Mouse (Mus musculus) neural tube, embryonic 15.5 days (tissue): ENCODE results near the gene Chst14. TPM values are rescaled to one million over a fixed set of nuclear protein-coding genes. Genes with fewer than 3 reads are reported as not detected.

Experiments used
- ATAC-seq: fragments of 200-750 bp; cut with Nextera tagmentation; 2 replicates; pipeline ENCODE4 v1.8.0; 2017; ENCODE audit warnings: mild to moderate bottlenecking, moderate TSS enrichment, moderate library complexity; ENCODE audit not compliant: low FRiP score
- H3K27ac ChIP-seq: fragments of 300-500 bp; sonication (generic); replicated peaks from 2 replicates; pipeline ENCODE4 v1.5.1; 2015; ENCODE audit warnings: mild to moderate bottlenecking, inconsistent platforms
- H3K27me3 ChIP-seq: fragments of 300-500 bp; sonication (generic); replicated peaks from 2 replicates; pipeline ENCODE4 v1.6.1; 2015; ENCODE audit warnings: inconsistent platforms
- H3K36me3 ChIP-seq: fragments of 300-500 bp; sonication (generic); 2 replicates; pipeline ENCODE4 v1.6.1; 2015; ENCODE audit warnings: inconsistent platforms
- H3K4me1 ChIP-seq: fragments of 300-500 bp; sonication (generic); 2 replicates; pipeline ENCODE4 v1.6.1; 2015; ENCODE audit warnings: inconsistent platforms
- H3K4me2 ChIP-seq: fragments of 300-500 bp; sonication (generic); 2 replicates; pipeline ENCODE4 v1.6.1; 2015; ENCODE audit warnings: inconsistent platforms, mild to moderate bottlenecking, moderate library complexity
- H3K4me3 ChIP-seq: fragments of 300-500 bp; sonication (generic); replicated peaks from 2 replicates; pipeline ENCODE4 v1.5.1; 2015; ENCODE audit warnings: mild to moderate bottlenecking, inconsistent platforms
- H3K9ac ChIP-seq: fragments of 300-500 bp; sonication (generic); replicated peaks from 2 replicates; pipeline ENCODE4 v1.6.1; 2015; ENCODE audit warnings: mild to moderate bottlenecking, inconsistent platforms
- H3K9me3 ChIP-seq: fragments of 300-500 bp; sonication (generic); replicated peaks from 2 replicates; pipeline ENCODE4 v1.6.1; 2016; ENCODE audit warnings: inconsistent platforms
- WGBS: fragments of 180-500 bp; shearing (Covaris S2); methylation state at CpG from one replicate; pipeline ENCODE4 v1.1.7; 2015; ENCODE audit warnings: mixed read lengths; 5-methylcytosine and 5-hydroxymethylcytosine counted together
- polyA plus RNA-seq: library from polyadenylated mRNA; unstranded; fragments of >200 nt; fragmentation: Nextera tagmentation; extraction: Ambion mirVana; gene quantifications from 2 replicates; pipeline ENCODE4 v1.2.1, GENCODE M21; 2015

The Chst14 gene
- polyA plus RNA-seq, 1 experiment from 2014 or later: 6.1 TPM

DNA sequence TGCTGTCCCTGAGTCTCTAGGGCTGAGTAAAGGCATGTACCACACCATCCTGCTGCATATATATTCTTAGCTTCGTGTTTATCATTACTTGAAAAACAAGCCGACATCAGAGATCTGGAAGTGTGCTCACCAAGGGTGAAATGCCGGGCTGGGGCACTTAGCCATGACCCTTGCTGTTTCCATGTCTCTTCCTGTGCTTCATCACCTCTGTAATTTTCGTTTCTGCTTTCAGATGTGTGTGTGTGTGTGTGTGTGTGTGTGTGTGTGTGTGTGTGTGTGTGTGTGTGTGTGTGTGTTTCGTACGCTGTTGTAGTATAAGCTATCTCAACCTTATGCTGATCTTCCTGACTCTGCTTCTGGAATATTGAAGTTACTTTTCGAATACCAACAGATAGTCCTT is 15.0 kb downstream of the Chst14 start:
- Histone ChIP-seq H3K36me3 (no peaks in the 10 kb centered on the region), H3K27me3 (no peaks in the 10 kb centered on the region), H3K9ac (no peak overlapping the region), H3K4me2 (no peak overlapping the region), H3K27ac (no peak overlapping the region), H3K4me1 (no peaks in the 10 kb centered on the region), H3K4me3 (no peak overlapping the region), H3K9me3 (no peaks in the 10 kb centered on the region)
- no peak for ATAC-seq
- WGBS: 79% methylated on average over 7 of the region's 7 CpGs

GRCm38 (mm10) chr2:118943232-118943631 is 16.9 kb downstream of the Chst14 start:
- Histone ChIP-seq H3K4me2 (no peak overlapping the region), H3K4me1 (no peaks in the 10 kb centered on the region), H3K4me3 (no peak overlapping the region), H3K9ac (no peak overlapping the region), H3K27ac (no peak overlapping the region), H3K9me3 (no peaks in the 10 kb centered on the region), H3K36me3 (no peaks in the 10 kb centered on the region), H3K27me3 (no peaks in the 10 kb centered on the region)
- no peak for ATAC-seq
- WGBS: 94% methylated on average over 6 of the region's 6 CpGs

- no peaks in the 10 kb centered on the region for H3K4me1 ChIP-seq
- H3K9ac ChIP-seq: no peak overlapping the region
- H3K4me2 ChIP-seq: no peak overlapping the region
- 80% methylated on average over 4 of the region's 4 CpGs for WGBS
- no peaks in the 10 kb centered on the region for H3K36me3 ChIP-seq
- H3K9me3 ChIP-seq: no peaks in the 10 kb centered on the region
- H3K27me3 ChIP-seq: no peaks in the 10 kb centered on the region
- ATAC-seq: no peak
- H3K27ac ChIP-seq: no peak overlapping the region
- H3K4me3 ChIP-seq: no peak overlapping the region
Observed at GRCm38 (mm10) chr2:118948818-118949217, 22.5 kb downstream of the Chst14 start.

DNA sequence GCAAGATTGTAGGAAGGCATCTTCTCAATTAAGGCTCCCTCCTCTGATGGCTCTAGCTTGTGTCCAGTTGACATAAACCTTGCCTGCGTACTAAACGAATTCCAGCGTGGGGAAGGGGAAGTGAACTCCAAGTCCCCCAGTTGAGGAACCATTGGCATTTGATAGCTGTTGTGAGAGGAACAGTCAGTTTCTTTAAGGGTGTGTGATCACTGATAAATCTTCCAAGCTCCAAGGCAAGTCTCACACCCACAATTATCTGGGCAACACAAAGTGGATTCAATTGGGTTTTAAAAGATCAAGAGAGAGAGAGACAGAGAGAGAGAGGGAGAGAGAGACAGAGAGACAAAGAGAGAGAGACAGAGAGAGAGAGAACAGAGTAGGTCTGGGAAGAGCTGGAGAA is 23.4 kb downstream of the Chst14 start:
- WGBS: 82% methylated on average over 3 of the region's 3 CpGs
- Histone ChIP-seq H3K4me1 (no peaks in the 10 kb centered on the region), H3K27ac (no peak overlapping the region), H3K36me3 (no peaks in the 10 kb centered on the region), H3K9me3 (no peaks in the 10 kb centered on the region), H3K27me3 (no peaks in the 10 kb centered on the region), H3K9ac (no peak overlapping the region), H3K4me3 (no peak overlapping the region), H3K4me2 (no peak overlapping the region)
- ATAC-seq: no peak

GRCm38 (mm10) chr2:118956497-118956896 is 30.2 kb downstream of the Chst14 start:
- Histone ChIP-seq H3K36me3 (no peaks in the 10 kb centered on the region), H3K27ac (no peak overlapping the region), H3K4me2 (no peak overlapping the region), H3K9me3 (no peaks in the 10 kb centered on the region), H3K4me3 (no peak overlapping the region), H3K4me1 (no peaks in the 10 kb centered on the region), H3K27me3 (no peaks in the 10 kb centered on the region), H3K9ac (no peak overlapping the region)
- 90% methylated on average over 5 of the region's 5 CpGs for WGBS
- no peak for ATAC-seq

GRCm38 (mm10) chr2:118959644-118960043 is 33.3 kb downstream of the Chst14 start:
- 17% methylated on average over 2 of the region's 2 CpGs for WGBS
- Histone ChIP-seq H3K27me3 (no peaks in the 10 kb centered on the region), H3K9ac (no peak overlapping the region), H3K4me2 (no peak overlapping the region), H3K36me3 (no peaks in the 10 kb centered on the region), H3K4me3 (no peak overlapping the region), H3K9me3 (no peaks in the 10 kb centered on the region), H3K4me1 (peaks cover 8% of the 10 kb centered on the region), H3K27ac (no peak overlapping the region)
- no peak for ATAC-seq

DNA sequence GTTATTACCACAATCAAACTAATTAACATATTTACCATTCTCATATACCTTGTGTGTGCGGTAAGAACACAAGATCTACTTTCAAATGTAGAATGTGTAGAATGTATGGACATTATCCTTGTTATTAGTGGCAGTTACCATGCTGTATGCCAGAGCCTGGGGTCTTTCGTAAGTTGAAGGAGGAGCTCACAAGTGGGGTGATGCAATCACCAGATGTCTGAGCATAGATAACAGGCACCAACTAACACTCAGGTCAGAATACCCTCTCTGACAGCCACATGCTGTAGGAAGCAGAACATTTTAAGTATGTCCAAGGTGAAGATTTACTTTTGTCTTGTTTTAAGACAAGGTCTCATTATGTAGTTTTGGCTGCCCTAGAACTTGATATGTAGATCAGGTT is 34.1 kb downstream of the Chst14 start:
- Histone ChIP-seq H3K27ac (no peak overlapping the region), H3K9me3 (no peaks in the 10 kb centered on the region), H3K27me3 (no peaks in the 10 kb centered on the region), H3K4me3 (no peak overlapping the region), H3K36me3 (no peaks in the 10 kb centered on the region), H3K9ac (no peak overlapping the region), H3K4me1 (peaks cover 8% of the 10 kb centered on the region), H3K4me2 (no peak overlapping the region)
- ATAC-seq: no peak
- WGBS: 94% methylated on average over 2 of the region's 2 CpGs

DNA sequence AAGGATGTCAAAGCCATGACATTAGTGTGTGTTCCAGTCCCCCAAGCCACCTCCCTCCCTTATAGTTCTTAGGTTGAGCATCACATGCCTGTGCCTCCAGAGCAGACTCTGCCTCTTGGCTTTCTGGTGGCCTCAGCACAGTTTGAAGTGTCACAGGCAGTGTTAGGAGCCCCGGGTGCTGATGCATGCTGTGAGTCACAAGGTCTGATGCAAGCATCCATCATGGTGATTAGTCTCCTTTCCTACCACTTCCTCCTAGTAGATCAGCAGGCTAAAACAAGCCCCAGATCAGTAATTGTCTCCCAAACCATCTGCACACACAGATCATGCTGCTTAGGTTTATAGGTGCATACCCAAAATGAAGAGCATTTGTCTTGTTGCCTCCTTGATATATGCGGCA is 35.2 kb downstream of the Chst14 start:
- no peak overlapping the region for H3K27ac ChIP-seq
- 51% methylated on average over 2 of the region's 2 CpGs for WGBS
- ATAC-seq: no peak
- H3K27me3 ChIP-seq: no peaks in the 10 kb centered on the region
- no peaks in the 10 kb centered on the region for H3K36me3 ChIP-seq
- H3K4me1 ChIP-seq: peaks cover 8% of the 10 kb centered on the region
- H3K4me2 ChIP-seq: no peak overlapping the region
- H3K4me3 ChIP-seq: no peak overlapping the region
- H3K9ac ChIP-seq: no peak overlapping the region
- H3K9me3 ChIP-seq: no peaks in the 10 kb centered on the region

GRCm38 (mm10) chr2:118963007-118963675 is 36.8 kb downstream of the Chst14 start:
- peak; percentile 45; the same call in 1 of the 2 replicates for ATAC-seq
- Histone ChIP-seq H3K9ac (no peak overlapping the region), H3K4me1 (peaks cover 8% of the 10 kb centered on the region), H3K9me3 (no peaks in the 10 kb centered on the region), H3K4me3 (no peak overlapping the region), H3K4me2 (no peak overlapping the region), H3K27ac (no peak overlapping the region), H3K36me3 (no peaks in the 10 kb centered on the region), H3K27me3 (no peaks in the 10 kb centered on the region)
- WGBS: 53% methylated on average over 9 of the region's 9 CpGs

DNA sequence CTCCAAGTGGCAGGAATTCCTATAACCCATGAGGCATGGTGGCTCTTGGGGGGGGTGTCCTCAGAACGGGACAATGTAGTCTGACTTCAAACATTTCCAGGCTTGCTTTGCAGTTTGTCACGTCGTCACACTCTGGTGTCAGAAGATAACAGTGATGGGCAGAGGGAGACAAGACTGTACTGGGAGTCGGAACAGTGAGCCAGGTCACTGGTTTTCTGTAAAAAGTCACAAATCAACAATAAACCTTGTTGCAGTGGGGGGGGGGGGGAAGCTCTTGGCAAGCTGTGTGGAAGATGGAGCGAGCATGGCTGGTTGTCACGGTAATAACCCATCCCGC is 37.3 kb downstream of the Chst14 start:
- no peaks in the 10 kb centered on the region for H3K36me3 ChIP-seq
- no peak overlapping the region for H3K9ac ChIP-seq
- H3K4me3 ChIP-seq: no peak overlapping the region
- peaks cover 8% of the 10 kb centered on the region for H3K4me1 ChIP-seq
- ATAC-seq: no peak
- no peak overlapping the region for H3K27ac ChIP-seq
- no peak overlapping the region for H3K4me2 ChIP-seq
- WGBS: 57% methylated on average over 7 of the region's 7 CpGs
- no peaks in the 10 kb centered on the region for H3K9me3 ChIP-seq
- H3K27me3 ChIP-seq: no peaks in the 10 kb centered on the region

GRCm38 (mm10) chr2:118969585-118970147 is 43.4 kb downstream of the Chst14 start:
- ATAC-seq: no peak
- Histone ChIP-seq H3K27me3 (peaks cover 14% of the 10 kb centered on the region), H3K4me3 (no peak overlapping the region), H3K36me3 (no peaks in the 10 kb centered on the region), H3K4me1 (no peaks in the 10 kb centered on the region; the same call in 1 of the 2 replicates), H3K9me3 (no peaks in the 10 kb centered on the region), H3K4me2 (no peak overlapping the region), H3K27ac (no peak overlapping the region), H3K9ac (no peak overlapping the region)
- 89% methylated on average over 11 of the region's 11 CpGs for WGBS

- H3K4me2 ChIP-seq: peak overlapping the region; percentile 67
- ATAC-seq: no peak
- 78% methylated on average over 5 of the region's 5 CpGs for WGBS
Observed at GRCm38 (mm10) chr2:118972048-118972447, 45.8 kb downstream of the Chst14 start.

More at GRCm38 (mm10) chr2:118972048-118972447, 45.8 kb downstream of the Chst14 start:
- H3K36me3 ChIP-seq: no peaks in the 10 kb centered on the region
- no peak overlapping the region for H3K9ac ChIP-seq
- H3K4me3 ChIP-seq: no peak overlapping the region
- H3K27me3 ChIP-seq: peaks cover 23% of the 10 kb centered on the region
- H3K9me3 ChIP-seq: no peaks in the 10 kb centered on the region
- no peak overlapping the region for H3K27ac ChIP-seq
- H3K4me1 ChIP-seq: peaks cover 20% of the 10 kb centered on the region
